7 mouse cellular contexts compared by ENCODE assay signal in the genomic region with DNA sequence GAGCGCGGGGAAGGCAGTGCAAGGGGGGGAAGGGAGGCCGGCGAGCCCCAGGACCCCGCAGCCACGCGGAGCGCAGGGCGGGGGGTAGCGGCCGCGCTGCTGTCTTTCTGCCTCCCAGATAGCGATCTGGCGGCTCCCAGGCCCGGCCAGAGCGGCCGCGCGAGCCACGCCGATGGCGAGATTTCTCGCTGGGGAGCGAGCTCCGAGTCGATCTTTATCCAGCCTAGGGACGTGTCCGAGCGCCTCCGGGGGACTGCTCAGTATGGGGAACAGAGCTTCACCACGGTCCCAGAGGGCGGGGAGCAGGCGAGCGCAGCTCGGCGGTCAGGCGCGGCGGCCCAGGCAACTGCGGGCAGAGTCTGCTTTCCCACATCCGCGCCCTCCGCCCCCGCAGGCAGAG. TPM values are rescaled to one million over a fixed set of nuclear protein-coding genes. Genes with fewer than 3 reads are reported as not detected.
A peak's percentile ranks its signal among the peaks of the same experiment; 100 is the strongest.
DNase-seq lines count a peak whose midpoint lies in the region; ATAC-seq and TF ChIP-seq lines count a peak whose summit lies in the region.

No protein-coding gene starts in this region.

- WGBS in forebrain, embryonic 14.5 days: 0% methylated on average over 40 of the region's 44 CpGs
- under 1% methylated on average over 38 of the region's 44 CpGs for WGBS in midbrain, embryonic 12.5 days

- H3K27ac ChIP-seq in forebrain, embryonic 14.5 days (ENCODE audit: low read depth, low read length): peak overlapping the region; percentile 78
- H3K27ac ChIP-seq in midbrain, embryonic 12.5 days (replicated peaks): peak overlapping the region; percentile 86
- no peak overlapping the region for H3K27ac ChIP-seq in testis, adult 2 months (ENCODE audit: control insufficient read depth, insufficient read depth, low read depth, low read length)

- no peaks in the 10 kb centered on the region for H3K9me3 ChIP-seq in forebrain, embryonic 14.5 days (replicated peaks; ENCODE audit: control insufficient read depth, low read length)
- no peaks in the 10 kb centered on the region for H3K9me3 ChIP-seq in midbrain, embryonic 12.5 days

- H3K4me2 ChIP-seq in forebrain, embryonic 14.5 days (ENCODE audit: low read length): peak overlapping the region; percentile 77
- H3K4me2 ChIP-seq in midbrain, embryonic 12.5 days (replicated peaks): peak overlapping the region; percentile 75

- no peaks in the 10 kb centered on the region for H3K36me3 ChIP-seq in forebrain, embryonic 14.5 days (ENCODE audit: control insufficient read depth, insufficient read depth, low read length)
- H3K36me3 ChIP-seq in midbrain, embryonic 12.5 days: no peaks in the 10 kb centered on the region
- no peaks in the 10 kb centered on the region for H3K36me3 ChIP-seq in testis, adult 2 months (ENCODE audit: control insufficient read depth, insufficient read depth, low read length)

- H3K4me1 ChIP-seq in forebrain, embryonic 14.5 days (ENCODE audit: control insufficient read depth, insufficient read depth, low read length): peaks cover 14% of the 10 kb centered on the region
- peaks cover 17% of the 10 kb centered on the region for H3K4me1 ChIP-seq in midbrain, embryonic 12.5 days
- peaks cover 13% of the 10 kb centered on the region for H3K4me1 ChIP-seq in testis, adult 2 months (ENCODE audit: control insufficient read depth, insufficient read depth, low read length)

- peak overlapping the region; percentile 55 for H3K4me3 ChIP-seq in forebrain, embryonic 14.5 days (ENCODE audit: low read depth, low read length)
- peak overlapping the region; percentile 64 for H3K4me3 ChIP-seq in midbrain, embryonic 12.5 days
- H3K4me3 ChIP-seq in testis, adult 2 months (ENCODE audit: control insufficient read depth, low read depth, low read length): peak overlapping the region; percentile 41

- peak overlapping the region; percentile 81 for H3K9ac ChIP-seq in forebrain, embryonic 14.5 days (ENCODE audit: low read length)
- peak overlapping the region; percentile 79 for H3K9ac ChIP-seq in midbrain, embryonic 12.5 days (replicated peaks)

- TF ChIP-seq POLR2A in testis, adult 2 months (IDR thresholded peaks at IDR 0.05; ENCODE audit: control insufficient read depth, low read depth, low read length): no peak

- peak; percentile 61 for ATAC-seq in forebrain, embryonic 14.5 days
- ATAC-seq in midbrain, embryonic 12.5 days (ENCODE audit: low FRiP score, low read depth): peak; percentile 73

- TF ChIP-seq CTCF in testis, adult 2 months (IDR thresholded peaks at IDR 0.05; ENCODE audit: control insufficient read depth, insufficient read depth, insufficient replicate concordance, low read depth, low read length): no peak

- DNase-seq in ovary, postnatal 10 days (ENCODE audit: low spot score): peak; percentile 6
- no peak for DNase-seq in ovary, adult 18-20 months (ENCODE audit: low spot score)
- peak; percentile 29 to 49 for DNase-seq in cerebellum, adult 18-20 months
- peak; percentile 47 for DNase-seq in forebrain, embryonic 14.5 days (ENCODE audit: low spot score)
- DNase-seq in kidney, postnatal 4 days: peak; percentile 51 to 63

- peaks cover 32% of the 10 kb centered on the region for H3K27me3 ChIP-seq in forebrain, embryonic 14.5 days (replicated peaks; ENCODE audit: control insufficient read depth, insufficient read depth, low read length)
- H3K27me3 ChIP-seq in midbrain, embryonic 12.5 days: peaks cover 59% of the 10 kb centered on the region
- no peaks in the 10 kb centered on the region for H3K27me3 ChIP-seq in testis, adult 2 months (ENCODE audit: control insufficient read depth, insufficient read depth, low read length)

RNA-seq across cellular contexts. Expression of gene Crtac1, which starts 0.6 kb away (rescaled TPM):
- polyA plus RNA-seq in forebrain, embryonic 14.5 days (2014; fragmentation: Nextera tagmentation; extraction: Ambion mirVana): 17.3 and 17.6 TPM in 2 replicates
- polyA plus RNA-seq in midbrain, embryonic 12.5 days (2016; fragmentation: Nextera tagmentation; extraction: Ambion mirVana): 8.1 TPM in 2 replicates
- polyA plus RNA-seq in testis, adult 2 months (2012; rRNA removed): 3.7 and 4.6 TPM in 2 replicates
